Mouse (Mus musculus): Measurements from ENCODE around the gene Ddr2.

DNA sequence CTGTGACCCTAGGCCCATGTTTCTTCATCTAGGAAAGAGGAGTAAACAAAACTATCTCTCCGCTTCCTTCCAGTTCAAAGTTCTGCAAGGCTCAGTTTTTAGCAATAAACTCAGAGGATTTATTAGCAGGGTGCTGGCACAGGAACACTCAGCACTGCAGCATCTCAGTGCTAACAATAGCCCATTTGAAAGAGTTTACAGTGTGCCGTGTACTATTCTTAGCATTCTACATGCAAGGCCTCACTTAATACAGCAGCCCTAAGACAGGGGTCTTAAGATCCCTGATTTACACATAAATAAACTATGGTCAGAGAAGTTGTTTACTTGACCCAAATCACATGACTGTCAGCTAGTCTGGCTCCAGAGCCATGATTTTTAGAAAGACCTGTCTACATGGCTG is 44.6 kb downstream of the Ddr2 start:
- TF ChIP-seq CTCF (conservative IDR thresholded peaks at IDR 0.05; ENCODE audit: low read length) (no peak), NANOG (IDR thresholded peaks at IDR 0.05; ENCODE audit: borderline replicate concordance, low read length) (no peak)
